Mouse (Mus musculus): ENCODE data around the gene Treml2.
A peak's percentile ranks its signal among the peaks of the same experiment; 100 is the strongest.

Gene Treml2

GRCm38 (mm10) chr17:48299203-48299602, at the start of gene Treml2:
Gene Treml2 (plus strand): TSS chr17:48299498.
- no peak for DNase-seq

GRCm38 (mm10) chr17:48249501-48249900, 49.8 kb upstream of the Treml2 start:
- DNase-seq = no peak

GRCm38 (mm10) chr17:48250631-48251030, 48.7 kb upstream of the Treml2 start:
- DNase-seq = no peak

GRCm38 (mm10) chr17:48256575-48256974, 42.7 kb upstream of the Treml2 start:
- DNase-seq = no peak

- no peak for DNase-seq
Measured at GRCm38 (mm10) chr17:48261868-48262267, 37.4 kb upstream of the Treml2 start.

- DNase-seq = no peak
Measured at GRCm38 (mm10) chr17:48263741-48264362, 35.4 kb upstream of the Treml2 start, which contains the start of gene Treml4. Gene Treml4 (plus strand): TSS chr17:48264295.

GRCm38 (mm10) chr17:48264662-48265061, 34.6 kb upstream of the Treml2 start:
- no peak for DNase-seq

GRCm38 (mm10) chr17:48266138-48266537, 33.2 kb upstream of the Treml2 start:
- DNase-seq = no peak

GRCm38 (mm10) chr17:48266610-48267304, 32.5 kb upstream of the Treml2 start:
- DNase-seq = no peak

GRCm38 (mm10) chr17:48267591-48267990, 31.7 kb upstream of the Treml2 start:
- no peak for DNase-seq

GRCm38 (mm10) chr17:48268276-48268675, 31.0 kb upstream of the Treml2 start:
- no peak for DNase-seq

- no peak for DNase-seq
Measured at GRCm38 (mm10) chr17:48269833-48270232, 29.5 kb upstream of the Treml2 start.

GRCm38 (mm10) chr17:48272158-48272557, 27.1 kb upstream of the Treml2 start:
- DNase-seq = no peak

- no peak for DNase-seq
Measured at GRCm38 (mm10) chr17:48272598-48272997, 26.7 kb upstream of the Treml2 start.

- DNase-seq = no peak
Measured at GRCm38 (mm10) chr17:48274098-48274497, 25.2 kb upstream of the Treml2 start.

GRCm38 (mm10) chr17:48274885-48275284, 24.4 kb upstream of the Treml2 start:
- DNase-seq = peak; percentile 68 to 90

GRCm38 (mm10) chr17:48275736-48276135, 23.6 kb upstream of the Treml2 start:
- DNase-seq = no peak

- DNase-seq = no peak
Measured at GRCm38 (mm10) chr17:48278381-48278780, 20.9 kb upstream of the Treml2 start.

GRCm38 (mm10) chr17:48279002-48279401, 20.3 kb upstream of the Treml2 start:
- no peak for DNase-seq

GRCm38 (mm10) chr17:48280943-48281738, 18.2 kb upstream of the Treml2 start:
- no peak for DNase-seq

- no peak for DNase-seq
Measured at GRCm38 (mm10) chr17:48281739-48282085, 17.6 kb upstream of the Treml2 start.

- no peak for DNase-seq
Measured at GRCm38 (mm10) chr17:48286765-48287164, 12.5 kb upstream of the Treml2 start.

GRCm38 (mm10) chr17:48287276-48287675, 12.0 kb upstream of the Treml2 start:
- peak in 1 of 2 experiments; percentile 36 for DNase-seq

Measured in kidney, postnatal 25 days (tissue).